Mouse (Mus musculus): ENCODE measurements at regions not wholly inside any gene's neighbourhood (a gene's known extent, or its start where the extent isn't known, plus 50 kb on each side); places are given as distances from the start of the nearest gene placed in this dataset.
"Not testable (repeated sequence)": the region's sequence is repeated elsewhere in the genome, so short reads cannot be mapped to it uniquely, and the experiment has no call there.

DNA sequence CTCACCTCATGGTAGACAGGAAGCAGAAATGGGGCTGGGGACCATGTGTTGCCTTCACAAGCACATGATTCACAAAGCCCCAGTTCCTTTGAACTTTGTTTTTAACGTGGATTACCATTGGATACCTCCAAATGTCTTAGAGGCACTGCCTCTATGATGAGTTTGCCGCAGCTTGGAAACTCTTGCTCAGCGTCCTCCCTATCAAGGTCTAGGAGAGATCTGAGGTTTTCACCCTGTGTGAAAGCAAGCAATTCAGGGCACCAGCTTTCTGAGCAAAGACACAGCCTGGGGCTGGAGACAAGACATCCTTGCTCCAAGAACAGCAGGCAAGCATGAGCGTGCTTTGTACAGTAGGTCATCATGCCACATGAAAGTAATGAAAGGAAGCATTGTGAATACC lies 93.6 kb upstream of the Ifngr1 start:
- no peak overlapping the region for H3K9ac ChIP-seq
- no peaks in the 10 kb centered on the region for H3K27me3 ChIP-seq
- H3K4me3 ChIP-seq (replicated peaks) = no peak overlapping the region
- no peak overlapping the region for H3K4me2 ChIP-seq
- H3K36me3 ChIP-seq = no peaks in the 10 kb centered on the region
- no peak for ATAC-seq (ENCODE audit: low read depth)
- no peak for DNase-seq
- 0 out of 2 replicates have a peak, but pooled peaks cover 2% of the 10 kb centered on the region for H3K4me1 ChIP-seq (replicated peaks)
- WGBS (ENCODE audit: insufficient replicate concordance) = 65% methylated on average over 4 of the region's 4 CpGs
- no peaks in the 10 kb centered on the region for H3K9me3 ChIP-seq (replicated peaks)
- H3K27ac ChIP-seq = no peak overlapping the region

DNA sequence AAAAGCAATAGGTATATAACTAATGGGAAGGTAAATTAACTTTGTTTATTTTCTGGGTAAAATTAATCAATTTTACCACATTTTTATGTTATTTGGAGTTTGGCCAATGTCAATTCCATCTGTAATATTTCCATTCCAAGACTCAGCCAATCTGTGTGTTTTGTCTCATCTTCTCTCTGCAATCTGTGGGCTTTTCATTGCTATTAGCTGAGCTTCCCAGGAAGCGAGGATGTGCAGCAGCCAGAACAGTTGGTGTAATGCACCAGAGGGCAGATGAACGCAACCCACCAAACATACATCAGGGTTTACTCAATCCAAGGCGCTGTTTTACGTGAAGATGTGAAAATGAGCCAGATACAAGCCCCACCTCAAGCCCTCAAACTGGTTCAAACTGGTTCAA lies 88.9 kb upstream of the Ifngr1 start:
- H3K27me3 ChIP-seq = no peaks in the 10 kb centered on the region
- no peak overlapping the region for H3K4me2 ChIP-seq
- no peak overlapping the region for H3K27ac ChIP-seq
- 77% methylated on average over 4 of the region's 4 CpGs for WGBS (ENCODE audit: insufficient replicate concordance)
- no peaks in the 10 kb centered on the region for H3K36me3 ChIP-seq
- DNase-seq (no peak), ATAC-seq (ENCODE audit: low read depth) (no peak)
- H3K9ac ChIP-seq = no peak overlapping the region
- H3K4me1 ChIP-seq (replicated peaks) = no peaks in the 10 kb centered on the region; the same call in 1 of the 2 replicates
- H3K9me3 ChIP-seq (replicated peaks) = no peaks in the 10 kb centered on the region
- no peak overlapping the region for H3K4me3 ChIP-seq (replicated peaks)

DNA sequence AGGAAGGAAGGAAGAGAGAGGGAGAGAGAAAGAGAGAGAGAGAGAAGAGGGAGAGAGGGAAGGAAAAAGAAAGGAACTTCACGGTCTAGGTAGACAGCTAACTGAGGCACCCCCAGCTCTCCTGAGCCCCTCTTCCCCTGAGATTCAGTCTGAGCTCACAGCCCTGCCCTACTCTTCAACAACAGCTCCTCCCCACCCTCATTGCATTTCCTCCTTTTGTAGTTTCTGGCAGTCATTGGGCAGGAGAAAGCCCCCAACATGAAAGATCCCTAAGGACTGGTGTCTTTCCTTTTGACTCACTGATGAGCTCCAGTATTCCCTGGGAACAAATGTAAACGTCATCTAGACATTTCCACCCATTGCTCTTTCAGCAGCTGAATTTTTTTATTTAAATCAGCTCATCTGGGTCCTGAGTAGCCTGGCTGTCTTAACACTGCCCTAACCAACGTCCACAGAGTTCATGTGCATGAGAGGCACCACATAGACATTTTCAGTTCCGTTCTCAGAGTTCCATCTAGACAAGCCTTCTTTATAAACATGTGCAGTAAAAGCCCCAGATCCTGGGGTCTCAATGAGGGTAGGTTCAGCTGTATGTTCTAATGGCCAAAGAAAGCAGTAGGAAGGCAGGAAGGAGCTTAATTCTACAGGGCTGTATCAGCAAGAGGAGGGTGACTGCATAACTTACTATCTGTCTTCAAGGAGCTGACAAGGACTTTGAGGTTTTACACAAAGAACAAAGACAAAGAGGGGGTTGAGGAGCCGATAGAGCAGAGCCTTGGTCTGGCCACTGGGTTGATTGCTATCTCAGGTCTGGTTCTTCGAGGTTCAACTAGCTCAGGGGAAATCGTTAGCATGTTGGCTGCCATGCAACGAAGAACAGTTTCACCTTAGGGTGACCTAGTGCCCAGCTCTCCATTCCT lies 87.6 kb upstream of the Ifngr1 start:
- H3K27ac ChIP-seq = no peak overlapping the region
- H3K4me1 ChIP-seq (replicated peaks) = no peaks in the 10 kb centered on the region; the same call in 1 of the 2 replicates
- no peak overlapping the region for H3K9ac ChIP-seq
- ATAC-seq (ENCODE audit: low read depth) (no peak), DNase-seq (no peak)
- no peak overlapping the region for H3K4me2 ChIP-seq
- H3K4me3 ChIP-seq (replicated peaks) = no peak overlapping the region
- H3K9me3 ChIP-seq (replicated peaks) = no peaks in the 10 kb centered on the region
- no peaks in the 10 kb centered on the region for H3K36me3 ChIP-seq
- no peaks in the 10 kb centered on the region for H3K27me3 ChIP-seq
- 31% methylated on average over 8 of the region's 8 CpGs for WGBS (ENCODE audit: insufficient replicate concordance)

GRCm38 (mm10) chr10:19505174-19505573 lies 86.6 kb upstream of the Ifngr1 start:
- no peaks in the 10 kb centered on the region; the same call in 1 of the 2 replicates for H3K4me1 ChIP-seq (replicated peaks)
- WGBS (ENCODE audit: insufficient replicate concordance) = 59% methylated on average over 1 of the region's 1 CpGs

DNA sequence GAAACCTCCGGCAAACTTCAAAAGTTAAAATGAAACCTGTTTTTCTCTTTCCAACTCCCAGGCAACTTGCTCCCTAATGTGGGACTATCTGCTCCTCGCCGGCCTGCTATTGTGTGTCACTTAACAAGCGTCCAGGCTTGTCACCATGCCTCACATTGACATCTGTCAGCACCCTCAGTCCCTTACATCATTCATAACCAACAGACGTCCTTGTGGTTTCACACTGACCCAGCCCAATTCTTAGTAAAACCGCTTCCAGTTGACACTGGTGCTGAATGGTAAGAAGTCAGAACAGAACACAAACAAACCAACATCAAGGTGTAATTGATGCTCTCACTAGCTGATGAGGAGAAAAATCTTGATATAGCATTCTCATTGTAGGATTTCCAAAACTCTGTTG lies 85.8 kb upstream of the Ifngr1 start:
- DNase-seq (no peak), ATAC-seq (ENCODE audit: low read depth) (no peak)
- H3K4me1 ChIP-seq (replicated peaks) = no peaks in the 10 kb centered on the region; the same call in 1 of the 2 replicates
- no peak overlapping the region for H3K4me2 ChIP-seq
- H3K27me3 ChIP-seq = no peaks in the 10 kb centered on the region
- 35% methylated on average over 6 of the region's 6 CpGs for WGBS (ENCODE audit: insufficient replicate concordance)
- no peaks in the 10 kb centered on the region for H3K36me3 ChIP-seq
- H3K4me3 ChIP-seq (replicated peaks) = no peak overlapping the region
- H3K9me3 ChIP-seq (replicated peaks) = no peaks in the 10 kb centered on the region
- no peak overlapping the region for H3K9ac ChIP-seq
- no peak overlapping the region for H3K27ac ChIP-seq

More at GRCm38 (mm10) chr10:19505174-19505573, 86.6 kb upstream of the Ifngr1 start:
- Histone ChIP-seq H3K4me2 (no peak overlapping the region), H3K9me3 (replicated peaks) (no peaks in the 10 kb centered on the region), H3K36me3 (no peaks in the 10 kb centered on the region), H3K4me3 (replicated peaks) (no peak overlapping the region), H3K27ac (no peak overlapping the region), H3K9ac (no peak overlapping the region), H3K27me3 (no peaks in the 10 kb centered on the region)
- no peak for ATAC-seq (ENCODE audit: low read depth)
- DNase-seq = no peak

- no peaks in the 10 kb centered on the region for H3K27me3 ChIP-seq
- H3K9ac ChIP-seq = no peak overlapping the region
- H3K4me3 ChIP-seq (replicated peaks) = no peak overlapping the region
- ATAC-seq (ENCODE audit: low read depth) (no peak), DNase-seq (no peak)
- H3K9me3 ChIP-seq (replicated peaks) = no peaks in the 10 kb centered on the region
- no peak overlapping the region for H3K27ac ChIP-seq
- H3K36me3 ChIP-seq = no peaks in the 10 kb centered on the region
- H3K4me1 ChIP-seq (replicated peaks) = no peaks in the 10 kb centered on the region; the same call in 1 of the 2 replicates
- H3K4me2 ChIP-seq = no peak overlapping the region
These were observed 85.3 kb upstream of the Ifngr1 start for GRCm38 (mm10) chr10:19506434-19506833.

DNA sequence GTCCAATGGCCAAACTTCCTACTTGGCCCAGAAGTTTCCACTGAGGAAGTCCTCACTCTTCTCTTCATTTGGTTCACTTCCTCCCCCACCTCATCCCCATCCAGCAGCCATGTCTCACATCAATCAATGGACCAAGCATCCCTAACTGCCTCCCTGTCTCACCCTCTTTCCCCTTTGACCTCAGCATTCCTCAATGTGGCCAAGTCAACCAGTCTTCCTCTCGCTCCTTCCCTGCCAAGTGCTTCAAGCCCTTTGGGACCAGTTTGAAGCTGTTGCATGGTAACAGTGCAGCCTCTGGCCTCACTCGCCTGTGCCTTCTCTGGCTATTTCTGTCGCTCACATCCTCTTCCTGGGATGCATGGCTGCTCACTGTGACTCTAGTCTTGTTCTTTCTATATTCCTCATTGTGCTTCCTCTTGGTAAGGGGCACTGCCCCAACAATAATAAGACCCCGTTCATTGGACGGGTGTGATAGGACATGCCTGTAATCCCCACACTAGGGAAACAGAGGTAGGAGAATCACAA lies 83.5 kb upstream of the Ifngr1 start:
- Histone ChIP-seq H3K4me2 (no peak overlapping the region), H3K4me3 (replicated peaks) (no peak overlapping the region), H3K4me1 (replicated peaks) (no peaks in the 10 kb centered on the region; the same call in 1 of the 2 replicates), H3K27ac (no peak overlapping the region), H3K9ac (no peak overlapping the region), H3K27me3 (no peaks in the 10 kb centered on the region), H3K9me3 (replicated peaks) (no peaks in the 10 kb centered on the region), H3K36me3 (no peaks in the 10 kb centered on the region)
- WGBS (ENCODE audit: insufficient replicate concordance) = 64% methylated on average over 5 of the region's 5 CpGs
- ATAC-seq (ENCODE audit: low read depth) = no peak
- DNase-seq = no peak

- H3K9ac ChIP-seq = no peak overlapping the region
- WGBS (ENCODE audit: insufficient replicate concordance) = 79% methylated on average over 10 of the region's 10 CpGs
- H3K4me1 ChIP-seq (replicated peaks) = no peaks in the 10 kb centered on the region
- DNase-seq (no peak), ATAC-seq (ENCODE audit: low read depth) (no peak)
- no peaks in the 10 kb centered on the region for H3K27me3 ChIP-seq
- no peak overlapping the region for H3K4me2 ChIP-seq
- H3K36me3 ChIP-seq = no peaks in the 10 kb centered on the region
- H3K4me3 ChIP-seq (replicated peaks) = no peak overlapping the region
- no peaks in the 10 kb centered on the region for H3K9me3 ChIP-seq (replicated peaks)
- no peak overlapping the region for H3K27ac ChIP-seq
These were observed 81.7 kb upstream of the Ifngr1 start for GRCm38 (mm10) chr10:19510047-19510446.

DNA sequence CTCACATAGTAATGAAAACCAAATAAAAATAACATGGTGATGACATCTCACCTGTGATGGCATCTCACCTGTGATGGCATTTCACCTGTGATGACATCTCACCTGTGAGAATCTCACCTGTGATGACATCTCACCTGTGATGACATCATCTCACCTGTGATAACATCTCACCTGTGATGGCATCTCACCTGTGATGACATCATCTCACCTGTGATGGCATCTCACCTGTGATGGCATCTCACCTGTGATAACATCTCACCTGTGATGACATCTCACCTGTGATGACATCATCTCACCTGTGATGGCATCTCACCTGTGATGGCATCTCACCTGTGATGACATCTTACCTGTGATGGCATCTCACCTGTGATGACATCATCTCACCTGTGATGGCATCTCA lies 77.4 kb upstream of the Ifngr1 start:
- H3K36me3 ChIP-seq; H3K27me3 ChIP-seq; H3K9ac ChIP-seq; DNase-seq; H3K9me3 ChIP-seq (replicated peaks); H3K4me1 ChIP-seq (replicated peaks); H3K27ac ChIP-seq; H3K4me3 ChIP-seq (replicated peaks); ATAC-seq (ENCODE audit: low read depth); H3K4me2 ChIP-seq: not testable (repeated sequence)

DNA sequence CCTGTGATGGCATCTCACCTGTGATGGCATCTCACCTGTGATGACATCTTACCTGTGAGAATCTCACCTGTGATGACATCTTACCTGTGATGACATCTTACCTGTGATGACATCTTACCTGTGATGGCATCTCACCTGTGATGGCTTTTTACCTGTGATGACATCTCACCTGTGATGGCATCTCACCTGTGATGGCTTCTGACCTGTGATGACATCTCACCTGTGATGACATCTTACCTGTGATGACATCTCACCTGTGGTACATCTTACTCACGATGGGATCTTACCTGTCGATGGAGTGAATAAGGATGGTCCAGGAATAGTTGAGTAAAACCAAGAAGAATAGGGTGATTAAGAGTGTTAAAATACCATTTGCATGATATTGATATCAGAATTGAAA lies 76.9 kb upstream of the Ifngr1 start:
- Histone ChIP-seq H3K27ac (no peak overlapping the region), H3K4me3 (replicated peaks) (no peak overlapping the region), H3K27me3 (no peaks in the 10 kb centered on the region), H3K4me2 (no peak overlapping the region), H3K4me1 (replicated peaks) (no peaks in the 10 kb centered on the region), H3K9me3 (replicated peaks) (no peaks in the 10 kb centered on the region), H3K9ac (no peak overlapping the region), H3K36me3 (no peaks in the 10 kb centered on the region)
- no peak for ATAC-seq (ENCODE audit: low read depth)
- DNase-seq = no peak
- 87% methylated on average over 2 of the region's 2 CpGs for WGBS (ENCODE audit: insufficient replicate concordance)

- Histone ChIP-seq H3K9ac (no peak overlapping the region), H3K4me1 (replicated peaks) (no peaks in the 10 kb centered on the region), H3K27ac (no peak overlapping the region), H3K9me3 (replicated peaks) (no peaks in the 10 kb centered on the region), H3K36me3 (no peaks in the 10 kb centered on the region), H3K4me3 (replicated peaks) (no peak overlapping the region), H3K27me3 (no peaks in the 10 kb centered on the region), H3K4me2 (no peak overlapping the region)
- DNase-seq (no peak), ATAC-seq (ENCODE audit: low read depth) (no peak)
- 82% methylated on average over 3 of the region's 3 CpGs for WGBS (ENCODE audit: insufficient replicate concordance)
These were observed 75.7 kb upstream of the Ifngr1 start for GRCm38 (mm10) chr10:19516011-19516410.

GRCm38 (mm10) chr10:19517093-19517492 lies 74.7 kb upstream of the Ifngr1 start:
- ATAC-seq (ENCODE audit: low read depth) = no peak
- H3K36me3 ChIP-seq = no peaks in the 10 kb centered on the region
- no peak overlapping the region for H3K27ac ChIP-seq
- H3K4me2 ChIP-seq = no peak overlapping the region
- H3K27me3 ChIP-seq = no peaks in the 10 kb centered on the region
- H3K9me3 ChIP-seq (replicated peaks) = no peaks in the 10 kb centered on the region
- no peak overlapping the region for H3K4me3 ChIP-seq (replicated peaks)
- no peak overlapping the region for H3K9ac ChIP-seq
- 47% methylated on average over 2 of the region's 2 CpGs for WGBS (ENCODE audit: insufficient replicate concordance)
- no peaks in the 10 kb centered on the region for H3K4me1 ChIP-seq (replicated peaks)
- no peak for DNase-seq
